Mouse (Mus musculus): Measurements from ENCODE around the gene Tmem218.

DNA sequence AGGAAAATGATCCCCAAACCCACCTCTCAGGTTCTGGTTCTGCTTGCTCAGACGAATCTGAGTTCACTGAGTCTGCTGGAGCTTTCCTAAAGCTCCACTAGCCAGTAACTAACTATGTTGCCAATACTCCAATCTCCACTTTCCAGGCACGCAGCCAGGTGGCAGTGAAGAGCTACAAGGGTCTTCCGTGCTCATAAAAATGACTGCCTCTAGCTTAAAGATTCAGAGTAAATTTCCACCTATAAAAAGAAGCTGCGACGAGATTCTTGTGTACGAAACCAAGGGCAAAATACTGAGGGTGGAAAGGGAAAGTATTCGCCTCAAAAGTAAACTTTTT lies 47.8 kb downstream of the Tmem218 start:
- TF ChIP-seq CTCF (IDR thresholded peaks at IDR 0.05; ENCODE audit: control insufficient read depth, insufficient read depth, insufficient replicate concordance, low read depth, low read length) (no peak), POLR2A (IDR thresholded peaks at IDR 0.05; ENCODE audit: control insufficient read depth, low read depth, low read length) (no peak)
